In the genomic region with DNA sequence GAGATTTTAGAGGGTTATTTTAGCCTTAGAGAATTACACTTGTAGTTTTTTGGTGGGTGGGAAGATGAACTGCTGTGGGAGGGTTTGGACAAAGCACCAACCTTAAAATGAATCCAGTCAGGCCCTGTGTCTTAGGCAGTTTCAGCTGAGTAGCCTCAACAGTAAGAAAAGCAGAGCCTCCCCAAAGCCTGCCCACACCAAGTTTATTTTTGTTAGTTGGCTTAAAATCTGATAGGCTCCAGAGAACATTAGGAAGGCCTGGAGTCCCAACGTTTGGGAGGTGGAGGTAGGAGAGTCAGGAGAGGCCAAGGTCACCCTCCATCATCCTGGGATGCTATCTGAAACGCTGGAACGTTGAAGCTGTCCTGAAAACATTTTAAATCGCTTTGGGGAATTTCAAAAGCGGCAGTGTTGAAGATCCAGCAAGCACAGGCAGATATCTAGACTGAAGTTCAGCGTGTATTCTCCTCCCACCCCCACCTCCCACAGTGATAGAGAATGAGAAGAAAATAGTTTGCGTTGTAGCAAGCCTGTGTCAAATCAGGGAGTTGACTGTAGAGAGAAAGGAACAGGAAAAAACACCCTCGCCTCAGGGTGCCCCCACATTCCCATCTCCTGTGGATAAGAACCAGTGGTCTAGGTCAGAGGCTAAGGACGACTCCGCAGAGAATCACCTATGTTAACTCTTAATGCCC, we compare ENCODE assay signal across 7 mouse cellular contexts. TPM values are rescaled to one million over a fixed set of nuclear protein-coding genes. Genes with fewer than 3 reads are reported as not detected.
A peak's percentile ranks its signal among the peaks of the same experiment; 100 is the strongest.
DNase-seq lines count a peak whose midpoint lies in the region; ATAC-seq and TF ChIP-seq lines count a peak whose summit lies in the region.

No protein-coding gene starts in this region.

- H3K4me3 ChIP-seq in lung, embryonic 14.5 days (ENCODE audit: low read depth, low read length), result peak overlapping the region; percentile 52
- H3K4me3 ChIP-seq in embryonic facial prominence, embryonic 15.5 days (replicated peaks), result peak overlapping the region; percentile 51
- H3K4me3 ChIP-seq in hindbrain, postnatal 0 days (ENCODE audit: low read length), result peak overlapping the region; percentile 66
- H3K4me3 ChIP-seq in neural tube, embryonic 14.5 days (ENCODE audit: low read depth, low read length), result peak overlapping the region; percentile 52

- no peak for TF ChIP-seq CTCF in lung, embryonic 14.5 days (IDR thresholded peaks at IDR 0.05; ENCODE audit: low read depth)
- TF ChIP-seq CTCF in hindbrain, postnatal 0 days (IDR thresholded peaks at IDR 0.05; ENCODE audit: low read depth), result no peak

- WGBS in lung, embryonic 14.5 days, result 5% methylated on average over 10 of the region's 10 CpGs
- 7% methylated on average over 10 of the region's 10 CpGs for WGBS in embryonic facial prominence, embryonic 15.5 days
- 8% methylated on average over 10 of the region's 10 CpGs for WGBS in hindbrain, postnatal 0 days
- WGBS in neural tube, embryonic 14.5 days, result 10% methylated on average over 10 of the region's 10 CpGs

- no peak overlapping the region for H3K27ac ChIP-seq in lung, embryonic 14.5 days (ENCODE audit: low read depth)
- no peak overlapping the region for H3K27ac ChIP-seq in embryonic facial prominence, embryonic 15.5 days (replicated peaks)
- H3K27ac ChIP-seq in hindbrain, postnatal 0 days, result peak overlapping the region; percentile 70; the same call in 1 of the 2 replicates
- no peak overlapping the region for H3K27ac ChIP-seq in neural tube, embryonic 14.5 days (ENCODE audit: low read depth, low read length)

- H3K27me3 ChIP-seq in lung, embryonic 14.5 days (ENCODE audit: insufficient read depth, low read length), result peaks cover 9% of the 10 kb centered on the region; the same call in 1 of the 2 replicates
- peaks cover 4% of the 10 kb centered on the region for H3K27me3 ChIP-seq in embryonic facial prominence, embryonic 15.5 days
- no peaks in the 10 kb centered on the region for H3K27me3 ChIP-seq in hindbrain, postnatal 0 days (ENCODE audit: insufficient read depth, low read length)
- H3K27me3 ChIP-seq in neural tube, embryonic 14.5 days (ENCODE audit: control insufficient read depth, insufficient read depth, low read length), result no peaks in the 10 kb centered on the region

- peak; percentile 17 for DNase-seq in lung, embryonic 14.5 days
- no peak for DNase-seq in lung, postnatal 14 days
- no peak for DNase-seq in hindbrain, postnatal 0 days (ENCODE audit: low spot score)
- DNase-seq in natural killer cell, adult 2 months (ENCODE audit: low spot score in 2 of 2), result no peak
- no peak for DNase-seq in thymus, postnatal 25 days

- peak overlapping the region; percentile 67 for H3K9ac ChIP-seq in lung, embryonic 14.5 days
- 0 out of 2 replicates have a peak overlapping the region, but pooled peaks have one; percentile 3 for H3K9ac ChIP-seq in embryonic facial prominence, embryonic 15.5 days
- H3K9ac ChIP-seq in hindbrain, postnatal 0 days (replicated peaks; ENCODE audit: low read length), result peak overlapping the region; percentile 77
- H3K9ac ChIP-seq in neural tube, embryonic 14.5 days (replicated peaks; ENCODE audit: low read depth, low read length), result peak overlapping the region; percentile 73

- ATAC-seq in lung, embryonic 14.5 days (ENCODE audit: insufficient read depth), result no peak
- no peak for ATAC-seq in embryonic facial prominence, embryonic 15.5 days (ENCODE audit: insufficient number of reproducible peaks, low FRiP score, low TSS enrichment, low read depth)
- no peak for ATAC-seq in hindbrain, postnatal 0 days
- no peak for ATAC-seq in neural tube, embryonic 14.5 days (ENCODE audit: low read depth)

- peaks cover 5% of the 10 kb centered on the region; the same call in 1 of the 2 replicates for H3K36me3 ChIP-seq in lung, embryonic 14.5 days (ENCODE audit: insufficient read depth)
- H3K36me3 ChIP-seq in embryonic facial prominence, embryonic 15.5 days, result no peaks in the 10 kb centered on the region
- no peaks in the 10 kb centered on the region; the same call in 1 of the 2 replicates for H3K36me3 ChIP-seq in hindbrain, postnatal 0 days (ENCODE audit: insufficient read depth, low read length)
- peaks cover 3% of the 10 kb centered on the region; the same call in 1 of the 2 replicates for H3K36me3 ChIP-seq in neural tube, embryonic 14.5 days (ENCODE audit: control insufficient read depth, insufficient read depth, low read length)

- peak overlapping the region; percentile 91 for H3K4me2 ChIP-seq in lung, embryonic 14.5 days
- H3K4me2 ChIP-seq in embryonic facial prominence, embryonic 15.5 days (replicated peaks), result peak overlapping the region; percentile 71
- peak overlapping the region; percentile 97 for H3K4me2 ChIP-seq in hindbrain, postnatal 0 days (ENCODE audit: low read depth, low read length)
- peak overlapping the region; percentile 70 for H3K4me2 ChIP-seq in neural tube, embryonic 14.5 days (ENCODE audit: low read depth, low read length)

- no peaks in the 10 kb centered on the region for H3K9me3 ChIP-seq in lung, embryonic 14.5 days (ENCODE audit: low read depth, low read length)
- H3K9me3 ChIP-seq in embryonic facial prominence, embryonic 15.5 days (replicated peaks), result no peaks in the 10 kb centered on the region
- no peaks in the 10 kb centered on the region for H3K9me3 ChIP-seq in hindbrain, postnatal 0 days (ENCODE audit: low read length)
- H3K9me3 ChIP-seq in neural tube, embryonic 14.5 days (ENCODE audit: control insufficient read depth, low read length), result no peaks in the 10 kb centered on the region

- 0 out of 2 replicates have a peak, but pooled peaks cover 12% of the 10 kb centered on the region for H3K4me1 ChIP-seq in lung, embryonic 14.5 days (ENCODE audit: insufficient read depth)
- H3K4me1 ChIP-seq in embryonic facial prominence, embryonic 15.5 days, result peaks cover 19% of the 10 kb centered on the region; the same call in 1 of the 2 replicates
- H3K4me1 ChIP-seq in hindbrain, postnatal 0 days (ENCODE audit: insufficient read depth, low read length), result peaks cover 5% of the 10 kb centered on the region; the same call in 1 of the 2 replicates
- peaks cover 10% of the 10 kb centered on the region; the same call in 1 of the 2 replicates for H3K4me1 ChIP-seq in neural tube, embryonic 14.5 days (ENCODE audit: control insufficient read depth, insufficient read depth, low read length)

RNA-seq across cellular contexts. Expression of a gene that starts 1.3 kb away (rescaled TPM):
- 215 and 230 TPM in 2 replicates for polyA plus RNA-seq in lung, embryonic 14.5 days (2014; fragmentation: Nextera tagmentation; extraction: Ambion mirVana)
- polyA plus RNA-seq in embryonic facial prominence, embryonic 15.5 days (2015; fragmentation: Nextera tagmentation; extraction: Ambion mirVana), result 211 and 225 TPM in 2 replicates
- 201 and 230 TPM in 2 replicates for total RNA-seq in hindbrain, postnatal 0 days (2014; rRNA removed)
- 663 and 664 TPM in 2 replicates for polyA plus RNA-seq in hindbrain, postnatal 0 days (2015; fragmentation: Nextera tagmentation; extraction: Ambion mirVana)
- 568 and 607 TPM in 2 replicates for polyA plus RNA-seq in neural tube, embryonic 14.5 days (2014; fragmentation: Nextera tagmentation; extraction: Ambion mirVana)

RNA-seq across cellular contexts. Expression of a gene that starts 33.6 kb away (rescaled TPM):
- polyA plus RNA-seq in lung, embryonic 14.5 days (2014; fragmentation: Nextera tagmentation; extraction: Ambion mirVana), result not detected in 2 replicates
- polyA plus RNA-seq in embryonic facial prominence, embryonic 15.5 days (2015; fragmentation: Nextera tagmentation; extraction: Ambion mirVana), result 0.05 TPM in 1 of 2 replicates, not detected in the other
- total RNA-seq in hindbrain, postnatal 0 days (2014; rRNA removed), result 0.10 and 0.18 TPM in 2 replicates
- 0.38 TPM in 1 of 2 replicates, not detected in the other for polyA plus RNA-seq in hindbrain, postnatal 0 days (2015; fragmentation: Nextera tagmentation; extraction: Ambion mirVana)
- not detected in 2 replicates for polyA plus RNA-seq in neural tube, embryonic 14.5 days (2014; fragmentation: Nextera tagmentation; extraction: Ambion mirVana)

Comparison
In these comparisons a context has a peak if more than half of its experiments do, and no peak if none do; other contexts are left out.
1. H3K9ac ChIP-seq: peak in every context shown above with its lines; median percentile 77 in hindbrain, postnatal 0 days; 73 in neural tube, embryonic 14.5 days; 67 in lung, embryonic 14.5 days; 3 in embryonic facial prominence, embryonic 15.5 days.